Mouse (Mus musculus): Measurements from ENCODE around the gene Dnaja2.

Gene Dnaja2

GRCm38 (mm10) chr8:85556986-85557600, 1.9 kb upstream of the Dnaja2 start:
- no peak for DNase-seq (ENCODE audit: low spot score in 2 of 2)

GRCm38 (mm10) chr8:85554391-85555180, 558 bp downstream of the Dnaja2 start:
- DNase-seq (ENCODE audit: low spot score in 2 of 2), result peak; percentile 9 to 40

GRCm38 (mm10) chr8:85551934-85552333, 3.2 kb downstream of the Dnaja2 start:
- DNase-seq (ENCODE audit: low spot score in 2 of 2), result no peak

- DNase-seq (ENCODE audit: low spot score in 2 of 2), result no peak
Measured at GRCm38 (mm10) chr8:85536332-85536731, 18.8 kb downstream of the Dnaja2 start.

- peak in 1 of 2 experiments; percentile 53 for DNase-seq (ENCODE audit: low spot score in 2 of 2)
Measured at GRCm38 (mm10) chr8:85534163-85534562, 21.0 kb downstream of the Dnaja2 start.

- DNase-seq (ENCODE audit: low spot score in 2 of 2), result no peak
Measured at GRCm38 (mm10) chr8:85533434-85533833, 21.7 kb downstream of the Dnaja2 start.

GRCm38 (mm10) chr8:85532843-85533242, 22.3 kb downstream of the Dnaja2 start:
- no peak for DNase-seq (ENCODE audit: low spot score in 2 of 2)

- no peak for DNase-seq (ENCODE audit: low spot score in 2 of 2)
Measured at GRCm38 (mm10) chr8:85531471-85531870, 23.7 kb downstream of the Dnaja2 start.

- DNase-seq (ENCODE audit: low spot score in 2 of 2), result no peak
Measured at GRCm38 (mm10) chr8:85530717-85531116, 24.4 kb downstream of the Dnaja2 start.

- DNase-seq (ENCODE audit: low spot score in 2 of 2), result no peak
Measured at GRCm38 (mm10) chr8:85528959-85529358, 26.2 kb downstream of the Dnaja2 start.

- peak; percentile 64 to 73 for DNase-seq (ENCODE audit: low spot score in 2 of 2)
Measured at GRCm38 (mm10) chr8:85526105-85526504, 29.0 kb downstream of the Dnaja2 start.

- DNase-seq (ENCODE audit: low spot score in 2 of 2), result no peak
Measured at GRCm38 (mm10) chr8:85524086-85524485, 31.1 kb downstream of the Dnaja2 start.

- no peak for DNase-seq (ENCODE audit: low spot score in 2 of 2)
Measured at GRCm38 (mm10) chr8:85521332-85521731, 33.8 kb downstream of the Dnaja2 start.

GRCm38 (mm10) chr8:85520586-85520985, 34.6 kb downstream of the Dnaja2 start:
- DNase-seq (ENCODE audit: low spot score in 2 of 2), result no peak

- peak; percentile 55 to 63 for DNase-seq (ENCODE audit: low spot score in 2 of 2)
Measured at GRCm38 (mm10) chr8:85517956-85518355, 37.2 kb downstream of the Dnaja2 start.

- peak; percentile 63 to 73 for DNase-seq (ENCODE audit: low spot score in 2 of 2)
Measured at GRCm38 (mm10) chr8:85517336-85517735, 37.8 kb downstream of the Dnaja2 start.

GRCm38 (mm10) chr8:85515391-85515790, 39.8 kb downstream of the Dnaja2 start:
- peak; percentile 75 to 86 for DNase-seq (ENCODE audit: low spot score in 2 of 2)

GRCm38 (mm10) chr8:85513283-85513682, 41.9 kb downstream of the Dnaja2 start:
- DNase-seq (ENCODE audit: low spot score in 2 of 2), result no peak

GRCm38 (mm10) chr8:85512234-85512633, 42.9 kb downstream of the Dnaja2 start:
- DNase-seq (ENCODE audit: low spot score in 2 of 2), result no peak

GRCm38 (mm10) chr8:85508661-85509060, 46.5 kb downstream of the Dnaja2 start:
- DNase-seq (ENCODE audit: low spot score in 2 of 2), result no peak

GRCm38 (mm10) chr8:85506620-85507019, 48.5 kb downstream of the Dnaja2 start:
- no peak for DNase-seq (ENCODE audit: low spot score in 2 of 2)

- no peak for DNase-seq (ENCODE audit: low spot score in 2 of 2)
Measured at GRCm38 (mm10) chr8:85504704-85505103, 50.4 kb downstream of the Dnaja2 start.

- no peak for DNase-seq (ENCODE audit: low spot score in 2 of 2)
Measured at GRCm38 (mm10) chr8:85503065-85503464, 52.1 kb downstream of the Dnaja2 start.
